8 mouse cellular contexts compared by ENCODE assay signal in genomic region chr17:74395383-74396065, GRCm38 (mm10). TPM values are rescaled to one million over a fixed set of nuclear protein-coding genes. Genes with fewer than 3 reads are reported as not detected.
DNase-seq lines count a peak whose midpoint lies in the region; ATAC-seq and TF ChIP-seq lines count a peak whose summit lies in the region.

Slc30a6 (plus strand) TSS chr17:74395608.

- 0 out of 2 replicates have a peak, but pooled peaks cover 6% of the 10 kb centered on the region for H3K36me3 ChIP-seq in embryonic facial prominence, embryonic 14.5 days (ENCODE audit: control insufficient read depth, insufficient read depth, low read length)
- H3K36me3 ChIP-seq in heart, adult 2 months (ENCODE audit: control insufficient read depth, insufficient read depth, low read length): no peaks in the 10 kb centered on the region
- H3K36me3 ChIP-seq in limb, embryonic 13.5 days: peaks cover 3% of the 10 kb centered on the region; the same call in 1 of the 2 replicates
- no peaks in the 10 kb centered on the region for H3K36me3 ChIP-seq in midbrain, embryonic 16.5 days (ENCODE audit: control insufficient read depth, insufficient read depth, low read length)

- peak; percentile 99 for DNase-seq in 3T3-L1 (ENCODE audit: low read depth, low spot score)
- peak; percentile 79 to 89 for DNase-seq in adrenal gland, postnatal 4 days (ENCODE audit: low spot score in 2 of 2)
- peak; percentile 99 for DNase-seq in embryonic facial prominence, embryonic 14.5 days (ENCODE audit: low spot score)
- DNase-seq in heart, adult 2 months: peak; percentile 96 to 97
- DNase-seq in kidney, adult 8-10 months: peak; percentile 98
- DNase-seq in spleen, postnatal 10 days (ENCODE audit: low spot score in 2 of 2): peak; percentile 91 to 98

- H3K27ac ChIP-seq in embryonic facial prominence, embryonic 14.5 days (replicated peaks; ENCODE audit: low read depth, low read length): peak within 1 kb of the TSS; percentile 82
- H3K27ac ChIP-seq in heart, adult 2 months: peak within 1 kb of the TSS; percentile 91
- peak within 1 kb of the TSS; percentile 88 for H3K27ac ChIP-seq in limb, embryonic 13.5 days
- H3K27ac ChIP-seq in midbrain, embryonic 16.5 days (ENCODE audit: low read length): peak within 1 kb of the TSS; percentile 90

- 0 out of 2 replicates have a peak, but pooled peaks have one; percentile 32 for TF ChIP-seq EP300 in heart, adult 2 months (IDR thresholded peaks at IDR 0.05; ENCODE audit: insufficient read depth, low read depth, low read length)

- intact Hi-C loops in heart, adult 2 months (cut with DNase I): loop anchor here (2.0 to 10.0 kb wide), 4 partner anchors 57 to 371 kb away; partner anchors contain the start of genes Memo1, Spast and Ttc27

- peak; percentile 99 for ATAC-seq in embryonic facial prominence, embryonic 14.5 days (ENCODE audit: low read depth)
- ATAC-seq in limb, embryonic 13.5 days (ENCODE audit: low FRiP score, low read depth): peak; percentile 99
- peak; percentile 99 for ATAC-seq in midbrain, embryonic 16.5 days

- H3K79me2 ChIP-seq in heart, adult 2 months (replicated peaks; ENCODE audit: control insufficient read depth, insufficient read depth, low read length): 0 out of 2 replicates have a peak, but pooled peaks cover 2% of the 10 kb centered on the region

- peak within 1 kb of the TSS; percentile 70 for H3K4me2 ChIP-seq in embryonic facial prominence, embryonic 14.5 days (ENCODE audit: low read depth, low read length)
- H3K4me2 ChIP-seq in limb, embryonic 13.5 days (replicated peaks): peak within 1 kb of the TSS; percentile 68
- H3K4me2 ChIP-seq in midbrain, embryonic 16.5 days (ENCODE audit: low read length): peak within 1 kb of the TSS; percentile 58

- H3K9me3 ChIP-seq in embryonic facial prominence, embryonic 14.5 days (ENCODE audit: control insufficient read depth, low read length): no peaks in the 10 kb centered on the region
- no peaks in the 10 kb centered on the region for H3K9me3 ChIP-seq in limb, embryonic 13.5 days
- H3K9me3 ChIP-seq in midbrain, embryonic 16.5 days (replicated peaks; ENCODE audit: control insufficient read depth, low read length, poor library complexity, severe bottlenecking): no peaks in the 10 kb centered on the region

- no peak for TF ChIP-seq CTCF in heart, adult 2 months (IDR thresholded peaks at IDR 0.05)

- no peaks in the 10 kb centered on the region for H3K27me3 ChIP-seq in embryonic facial prominence, embryonic 14.5 days (replicated peaks; ENCODE audit: control insufficient read depth, insufficient read depth, low read length)
- H3K27me3 ChIP-seq in heart, adult 2 months (ENCODE audit: control insufficient read depth, insufficient read depth, low read length): no peaks in the 10 kb centered on the region
- H3K27me3 ChIP-seq in limb, embryonic 13.5 days: no peaks in the 10 kb centered on the region
- H3K27me3 ChIP-seq in midbrain, embryonic 16.5 days (ENCODE audit: control insufficient read depth, insufficient read depth, low read depth, low read length): no peaks in the 10 kb centered on the region

- TF ChIP-seq POLR2A in heart, adult 2 months (IDR thresholded peaks at IDR 0.05; ENCODE audit: insufficient read depth, low read depth, low read length): peak; percentile 92

- peak within 1 kb of the TSS; percentile 74 for H3K9ac ChIP-seq in embryonic facial prominence, embryonic 14.5 days (ENCODE audit: low read depth, low read length)
- H3K9ac ChIP-seq in heart, adult 2 months (ENCODE audit: low read depth, low read length): peak within 1 kb of the TSS; percentile 96
- H3K9ac ChIP-seq in limb, embryonic 13.5 days: peak within 1 kb of the TSS; percentile 90
- H3K9ac ChIP-seq in midbrain, embryonic 16.5 days (ENCODE audit: low read depth, low read length): peak within 1 kb of the TSS; percentile 85

- H3K4me3 ChIP-seq in embryonic facial prominence, embryonic 14.5 days (ENCODE audit: low read depth, low read length): peak within 1 kb of the TSS; percentile 60
- H3K4me3 ChIP-seq in heart, adult 2 months: peak within 1 kb of the TSS; percentile 93
- H3K4me3 ChIP-seq in limb, embryonic 13.5 days: peak within 1 kb of the TSS; percentile 93
- H3K4me3 ChIP-seq in midbrain, embryonic 16.5 days (ENCODE audit: low read depth, low read length): peak within 1 kb of the TSS; percentile 83

- under 1% methylated on average over 41 of the region's 41 CpGs for WGBS in embryonic facial prominence, embryonic 14.5 days
- WGBS in heart, adult 2 months: 1% methylated on average over 41 of the region's 41 CpGs
- WGBS in limb, embryonic 13.5 days: under 1% methylated on average over 41 of the region's 41 CpGs
- under 1% methylated on average over 41 of the region's 41 CpGs for WGBS in midbrain, embryonic 16.5 days

- H3K4me1 ChIP-seq in embryonic facial prominence, embryonic 14.5 days (ENCODE audit: control insufficient read depth, insufficient read depth, low read length): peaks cover 7% of the 10 kb centered on the region
- peaks cover 2% of the 10 kb centered on the region for H3K4me1 ChIP-seq in heart, adult 2 months (ENCODE audit: control insufficient read depth, insufficient read depth, low read length)
- H3K4me1 ChIP-seq in limb, embryonic 13.5 days: peaks cover 7% of the 10 kb centered on the region
- peaks cover 8% of the 10 kb centered on the region; the same call in 1 of the 2 replicates for H3K4me1 ChIP-seq in midbrain, embryonic 16.5 days (ENCODE audit: control insufficient read depth, insufficient read depth, low read length)

RNA-seq across cellular contexts. Expression of gene Slc30a6, which starts in this region (rescaled TPM):
- total RNA-seq in adrenal gland, postnatal 4 days (2021): 10 to 100 TPM; 23.2 to 25.9 TPM
- polyA plus RNA-seq in embryonic facial prominence, embryonic 14.5 days (2014; fragmentation: Nextera tagmentation; extraction: Ambion mirVana): 35.0 and 38.4 TPM in 2 replicates
- 1 to 10 TPM; 9.2 to 9.5 TPM for total RNA-seq in heart, adult 2 months (2021)
- polyA plus RNA-seq in heart, adult 2 months (2012; rRNA removed): 14.6 and 28.0 TPM in 2 replicates
- polyA plus RNA-seq in limb, embryonic 13.5 days (2015; fragmentation: Nextera tagmentation; extraction: Ambion mirVana): 43.3 TPM in 2 replicates
- 30.4 and 30.9 TPM in 2 replicates for polyA plus RNA-seq in midbrain, embryonic 16.5 days (2015; fragmentation: Nextera tagmentation; extraction: Ambion mirVana)

Comparison
In these comparisons a context has a peak if more than half of its experiments do, and no peak if none do; other contexts are left out.
1. Peak in every context shown above with its lines: DNase-seq, ATAC-seq, H3K4me3 ChIP-seq and H3K27ac ChIP-seq.